Mouse (Mus musculus) stomach, postnatal 0 days (tissue): ENCODE measurements around the gene Slc2a1.

Source experiments
- CTCF ChIP-seq: IDR thresholded peaks from 2 replicates; pipeline ENCODE4 v1.5.1; 2016; ENCODE audit warnings: antibody characterized with exemption, low read depth, mild to moderate bottlenecking, moderate library complexity
- EP300 ChIP-seq: optimal IDR thresholded peaks from 2 replicates; pipeline ENCODE3; 2016; ENCODE audit warnings: antibody characterized with exemption

DNA sequence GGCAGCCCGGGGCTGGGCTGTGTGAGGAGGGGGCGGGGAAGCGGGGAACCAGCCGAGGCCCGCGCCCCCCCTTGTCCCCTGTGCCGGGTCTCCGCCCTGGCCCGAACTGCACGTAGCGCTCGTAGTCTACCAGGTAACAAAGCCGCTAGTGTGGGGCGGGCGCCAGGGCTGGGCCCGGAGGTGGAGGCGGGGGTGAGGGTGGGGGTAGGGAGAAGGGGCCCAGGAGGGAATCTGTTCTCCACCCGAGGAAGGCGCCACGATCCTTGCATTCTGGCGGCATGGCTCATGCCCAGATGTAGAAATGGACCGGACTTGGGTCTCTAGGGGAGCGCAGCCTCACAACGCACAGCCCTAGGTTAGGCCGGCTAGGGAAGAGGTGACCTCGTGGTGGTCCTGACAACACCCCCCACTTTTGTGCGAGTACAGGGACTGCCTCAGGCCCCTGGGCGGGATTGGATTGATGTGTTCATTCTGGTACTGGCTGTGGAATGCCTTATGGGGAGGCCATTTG, 35.5 kb upstream of the Slc2a1 start:
- TF ChIP-seq EP300 (no peak), CTCF (no peak)
